Mouse (Mus musculus) embryonic fibroblast, embryonic 13.5 days (primary cell): ENCODE data around the gene Zmym4. TPM values are rescaled to one million over a fixed set of nuclear protein-coding genes. Genes with fewer than 3 reads are reported as not detected.

ENCODE experiments used
- H3K27ac ChIP-seq: 2 replicates; pipeline ENCODE4 v1.5.1; 2012; ENCODE audit warnings: low read length, control low read depth, inconsistent platforms; ENCODE audit not compliant: insufficient read depth
- H3K4me1 ChIP-seq: 2 replicates; pipeline ENCODE4 v1.6.1; 2011; ENCODE audit warnings: low read length; ENCODE audit not compliant: control insufficient read depth, insufficient read depth
- H3K4me3 ChIP-seq: 2 replicates; pipeline ENCODE4 v1.5.1; 2011; ENCODE audit warnings: mild to moderate bottlenecking, control low read depth, low read length; ENCODE audit not compliant: insufficient read depth
- CTCF ChIP-seq: IDR thresholded peaks from 2 replicates; pipeline ENCODE4 v1.5.1; 2011; ENCODE audit warnings: mild to moderate bottlenecking, control low read depth, low read length, moderate library complexity, borderline replicate concordance; ENCODE audit not compliant: insufficient read depth
- POLR2A ChIP-seq: IDR thresholded peaks from 2 replicates; pipeline ENCODE4 v1.6.1; 2011; ENCODE audit warnings: low read depth, mild to moderate bottlenecking, control low read depth, low read length, moderate library complexity
- polyA plus RNA-seq: library from polyadenylated mRNA; stranded (reverse); fragments of >200 nt; gene quantifications from 2 replicates; pipeline ENCODE4 v1.2.4, GENCODE M21; 2011; ENCODE audit warnings: low read depth; ENCODE audit not compliant: missing spikeins, insufficient read length

The Zmym4 gene
- polyA plus RNA-seq, 1 experiment: 59.7 TPM

DNA sequence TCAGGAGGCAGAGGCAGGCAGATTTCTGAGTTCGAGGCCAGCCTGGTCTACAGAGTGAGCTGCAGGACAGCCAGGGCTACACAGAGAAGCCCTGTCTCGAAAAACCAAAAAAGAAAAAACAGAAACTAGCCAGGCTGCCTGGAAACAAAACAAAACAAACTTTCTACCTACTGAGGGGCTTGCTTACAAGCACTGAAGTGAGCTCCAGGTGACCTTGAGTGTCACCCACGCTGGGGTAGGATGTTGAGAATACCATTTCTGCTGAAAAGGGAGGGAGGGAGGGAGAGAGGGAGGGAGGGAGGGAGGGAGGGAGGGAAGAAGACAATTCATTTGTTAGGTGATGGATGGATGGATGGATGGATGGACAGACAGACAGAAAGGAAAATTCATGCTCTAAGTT, 24.5 kb downstream of the Zmym4 start:
- Histone ChIP-seq H3K4me1 (no peaks in the 10 kb centered on the region), H3K4me3 (no peak overlapping the region), H3K27ac (no peak overlapping the region)
- TF ChIP-seq POLR2A (no peak), CTCF (no peak)

GRCm38 (mm10) chr4:126942846-126943245, 25.1 kb downstream of the Zmym4 start:
- Histone ChIP-seq H3K4me1 (no peaks in the 10 kb centered on the region), H3K27ac (no peak overlapping the region), H3K4me3 (no peak overlapping the region)
- TF ChIP-seq POLR2A: no peak
- TF ChIP-seq CTCF: no peak

GRCm38 (mm10) chr4:126927701-126928100, 40.2 kb downstream of the Zmym4 start:
- TF ChIP-seq CTCF (no peak), POLR2A (no peak)
- no peaks in the 10 kb centered on the region for H3K4me1 ChIP-seq
- H3K4me3 ChIP-seq: no peak overlapping the region
- no peak overlapping the region for H3K27ac ChIP-seq

GRCm38 (mm10) chr4:126889879-126890278, 78.1 kb downstream of the Zmym4 start:
- TF ChIP-seq CTCF (no peak), POLR2A (no peak)
- no peaks in the 10 kb centered on the region for H3K4me1 ChIP-seq
- no peak overlapping the region for H3K4me3 ChIP-seq
- H3K27ac ChIP-seq: no peak overlapping the region

DNA sequence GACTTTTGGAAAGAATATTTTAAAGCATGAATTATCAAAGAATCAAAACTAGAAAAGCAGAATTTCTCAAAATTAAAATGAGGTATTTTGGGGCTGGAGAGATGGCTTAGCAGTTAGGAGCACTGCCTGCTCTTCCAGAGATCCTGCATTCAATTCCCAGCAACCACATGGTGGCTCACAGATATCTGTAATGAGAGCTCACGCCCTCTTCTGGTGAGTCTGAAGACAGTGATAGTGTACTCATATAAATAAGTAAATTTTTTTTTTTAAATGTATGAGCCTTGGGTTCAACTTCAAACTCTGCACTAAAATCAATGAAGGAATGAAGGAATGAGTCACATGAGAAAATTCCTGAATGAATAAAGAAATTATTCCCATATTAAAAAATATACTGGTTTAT, 82.0 kb downstream of the Zmym4 start:
- Histone ChIP-seq H3K4me3 (no peak overlapping the region), H3K27ac (no peak overlapping the region), H3K4me1 (no peaks in the 10 kb centered on the region)
- TF ChIP-seq CTCF (no peak), POLR2A (no peak)

GRCm38 (mm10) chr4:126883602-126884001, 84.3 kb downstream of the Zmym4 start:
- Histone ChIP-seq H3K4me3 (no peak overlapping the region), H3K27ac (no peak overlapping the region)
- TF ChIP-seq POLR2A: no peak
- TF ChIP-seq CTCF: no peak

GRCm38 (mm10) chr4:126879560-126880275, 88.2 kb downstream of the Zmym4 start:
- H3K27ac ChIP-seq: no peak overlapping the region
- TF ChIP-seq CTCF (no peak), POLR2A (no peak)
- H3K4me3 ChIP-seq: no peak overlapping the region
- no peaks in the 10 kb centered on the region for H3K4me1 ChIP-seq

More at GRCm38 (mm10) chr4:126883602-126884001, 84.3 kb downstream of the Zmym4 start:
- no peaks in the 10 kb centered on the region for H3K4me1 ChIP-seq

DNA sequence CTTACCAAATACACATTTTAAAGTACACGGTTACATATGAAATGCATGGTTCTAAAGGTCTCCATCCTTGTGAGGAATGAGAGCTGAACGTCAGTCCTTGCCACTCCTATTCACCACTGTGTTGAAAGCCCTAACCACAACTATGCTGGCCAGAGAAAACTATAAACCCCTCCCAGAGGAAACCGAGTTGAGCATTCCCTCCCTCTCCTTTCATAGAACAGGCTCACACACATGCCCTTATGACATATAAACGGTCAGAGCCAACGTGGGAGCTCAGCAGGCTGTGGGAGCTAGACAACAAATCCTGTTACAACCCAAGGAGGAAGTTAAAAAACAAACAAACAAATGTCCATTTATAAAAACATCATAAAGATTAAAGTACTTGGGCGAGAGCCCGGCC, 95.2 kb downstream of the Zmym4 start:
- Histone ChIP-seq H3K4me1 (no peaks in the 10 kb centered on the region; the same call in 1 of the 2 replicates), H3K4me3 (no peak overlapping the region), H3K27ac (no peak overlapping the region)
- no peak for TF ChIP-seq POLR2A
- no peak for TF ChIP-seq CTCF

- H3K27ac ChIP-seq: no peak overlapping the region
- TF ChIP-seq POLR2A (no peak), CTCF (no peak)
- no peak overlapping the region for H3K4me3 ChIP-seq
- H3K4me1 ChIP-seq: no peaks in the 10 kb centered on the region; the same call in 1 of the 2 replicates
These were observed 99.2 kb downstream of the Zmym4 start for GRCm38 (mm10) chr4:126868699-126869098.

DNA sequence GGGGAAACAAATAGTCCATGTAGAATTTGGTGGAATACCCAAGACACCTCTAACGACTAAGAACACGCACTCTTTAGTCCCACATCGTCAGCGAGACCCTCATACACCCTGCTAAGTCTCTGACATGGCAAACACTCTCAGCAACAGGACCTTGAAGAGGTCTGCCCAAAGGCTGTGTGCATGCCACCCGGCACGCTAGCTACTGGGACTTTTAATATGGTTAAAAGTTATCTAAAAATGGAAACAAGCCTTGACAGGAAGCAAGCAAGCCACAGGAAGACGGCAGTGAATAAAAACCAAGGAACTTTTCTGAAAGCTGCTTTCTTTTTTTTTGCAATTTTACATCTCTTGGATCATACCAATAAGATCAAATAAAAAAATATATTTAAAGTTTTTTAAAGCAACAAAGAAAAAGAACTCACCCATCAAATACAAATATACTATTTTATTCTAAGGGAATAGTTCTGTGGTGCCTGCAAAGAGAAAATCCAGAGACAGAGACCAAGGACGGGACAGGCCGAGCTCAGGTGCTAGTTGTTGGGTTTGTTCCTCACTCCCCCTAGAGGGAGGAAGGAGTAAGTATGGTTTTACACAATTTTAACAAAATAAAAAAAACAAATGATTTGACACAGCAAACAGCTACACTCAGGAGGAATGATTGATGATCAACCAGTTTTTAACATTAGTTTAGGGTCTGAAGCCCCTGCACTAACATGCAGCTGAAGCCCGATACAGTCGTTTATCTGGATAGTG, 106.2 kb downstream of the Zmym4 start:
- Histone ChIP-seq H3K4me3 (no peak overlapping the region), H3K27ac (no peak overlapping the region), H3K4me1 (no peaks in the 10 kb centered on the region)
- no peak for TF ChIP-seq POLR2A
- TF ChIP-seq CTCF: no peak
